Mouse (Mus musculus) forebrain, postnatal 0 days (tissue): ENCODE results near the gene U2af1l4. TPM values are rescaled to one million over a fixed set of nuclear protein-coding genes. Genes with fewer than 3 reads are reported as not detected.

Experiments used
- ATAC-seq: fragments of 200-750 bp; cut with Nextera tagmentation; 2 replicates; pipeline ENCODE4 v1.8.0; 2017; ENCODE audit warnings: mild to moderate bottlenecking, moderate library complexity
- DNase-seq: peaks from one replicate; pipeline ENCODE4 v3.0.0-alpha.2; 2015
- H3K27ac ChIP-seq: fragments of 300-500 bp; sonication (generic); 2 replicates; pipeline ENCODE4 v1.5.1; 2014; ENCODE audit warnings: low read depth, mild to moderate bottlenecking, antibody characterized with exemption, low read length, moderate library complexity, mixed read lengths
- H3K27me3 ChIP-seq: fragments of 300-500 bp; sonication (generic); 2 replicates; pipeline ENCODE4 v1.6.1; 2014; ENCODE audit warnings: mild to moderate bottlenecking, low read length, mixed read lengths; ENCODE audit not compliant: insufficient read depth
- H3K36me3 ChIP-seq: fragments of 300-500 bp; sonication (generic); 2 replicates; pipeline ENCODE4 v1.6.1; 2014; ENCODE audit warnings: mild to moderate bottlenecking, moderate library complexity; ENCODE audit not compliant: insufficient read depth
- H3K4me1 ChIP-seq: fragments of 300-500 bp; sonication (generic); 2 replicates; pipeline ENCODE4 v1.6.1; 2014; ENCODE audit warnings: antibody characterized with exemption; ENCODE audit not compliant: insufficient read depth
- H3K4me2 ChIP-seq: fragments of 300-500 bp; sonication (generic); 2 replicates; pipeline ENCODE4 v1.6.1; 2014; ENCODE audit warnings: low read depth, mild to moderate bottlenecking, moderate library complexity
- H3K4me3 ChIP-seq: fragments of 300-500 bp; sonication (generic); 2 replicates; pipeline ENCODE4 v1.5.1; 2014; ENCODE audit warnings: low read depth, low read length, mixed read lengths
- H3K9ac ChIP-seq: fragments of 300-500 bp; sonication (generic); 2 replicates; pipeline ENCODE4 v1.6.1; 2014; ENCODE audit warnings: mild to moderate bottlenecking
- H3K9me3 ChIP-seq: fragments of 300-500 bp; sonication (generic); 2 replicates; pipeline ENCODE4 v1.6.1; 2016; ENCODE audit warnings: low read length
- CTCF ChIP-seq: sonication (generic); IDR thresholded peaks from 2 replicates; pipeline ENCODE4 v1.5.1; 2016; ENCODE audit warnings: antibody characterized with exemption, control low read depth, low read depth
- WGBS: fragments of 180-500 bp; shearing (Covaris S2); extraction: QIAGEN DNeasy Blood & Tissue Kit; methylation state at CpG from one replicate; pipeline ENCODE4 v1.1.7; 2014; 5-methylcytosine and 5-hydroxymethylcytosine counted together
- polyA plus RNA-seq: library from polyadenylated mRNA; unstranded; fragments of >200 nt; fragmentation: Nextera tagmentation; extraction: Ambion mirVana; gene quantifications from 2 replicates; pipeline ENCODE4 v1.2.1, GENCODE M21; 2015
- total RNA-seq: library from RNA; depleted of rRNA; stranded (reverse); fragments of >200 nt; gene quantifications from 2 replicates; pipeline ENCODE4 v1.2.3, GENCODE M21; 2014

Gene U2af1l4
- total and polyA plus RNA-seq, 2 experiments from 2014 or later = 48.8 to 117 TPM

DNA sequence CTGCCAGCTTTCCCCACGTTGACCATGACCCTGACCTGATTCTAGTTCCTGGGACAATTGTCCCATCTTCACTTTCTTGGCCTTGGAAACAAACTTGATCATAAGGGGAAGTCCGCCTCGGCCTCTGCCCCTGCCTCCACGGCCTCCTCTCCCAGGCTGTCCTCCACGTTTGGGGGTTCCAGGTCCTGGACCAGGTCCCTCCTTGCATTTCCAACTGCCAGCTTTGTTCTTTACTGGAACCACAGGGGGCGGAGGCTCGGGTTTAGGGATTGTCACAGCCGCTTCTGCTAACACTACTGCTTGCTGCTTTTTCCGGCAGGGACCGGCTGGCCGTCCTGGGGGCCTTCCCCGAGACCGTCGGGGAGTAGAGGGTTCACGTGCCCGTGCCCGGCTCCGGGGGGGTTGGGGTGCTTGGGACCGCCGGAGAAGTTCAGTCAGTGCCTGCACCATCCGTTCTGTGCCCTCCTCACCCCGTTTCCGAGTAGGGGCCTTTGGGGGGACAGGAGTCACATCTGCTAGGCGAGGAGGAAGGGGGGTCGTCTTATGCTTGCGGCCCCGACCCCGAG is 23.4 kb downstream of the U2af1l4 start:
- Histone ChIP-seq H3K36me3 (peaks cover 49% of the 10 kb centered on the region), H3K9ac (no peak overlapping the region), H3K4me2 (peak overlapping the region; percentile 81; the same call in 1 of the 2 replicates), H3K27me3 (no peaks in the 10 kb centered on the region), H3K9me3 (no peaks in the 10 kb centered on the region), H3K4me3 (no peak overlapping the region), H3K4me1 (peaks cover 8% of the 10 kb centered on the region), H3K27ac (no peak overlapping the region)
- DNase-seq (no peak), ATAC-seq (no peak)
- TF ChIP-seq CTCF = no peak
- WGBS = 89% methylated on average over 28 of the region's 28 CpGs

GRCm38 (mm10) chr7:30587842-30588667 is 25.0 kb downstream of the U2af1l4 start:
- Histone ChIP-seq H3K27me3 (no peaks in the 10 kb centered on the region), H3K4me2 (peak overlapping the region; percentile 81), H3K27ac (peak overlapping the region; percentile 97), H3K4me3 (peak overlapping the region; percentile 97), H3K9me3 (no peaks in the 10 kb centered on the region), H3K36me3 (peaks cover 34% of the 10 kb centered on the region), H3K4me1 (peaks cover 8% of the 10 kb centered on the region), H3K9ac (peak overlapping the region; percentile 93)
- TF ChIP-seq CTCF = no peak
- ATAC-seq = peak; percentile 38
- 2% methylated on average over 56 of the region's 67 CpGs for WGBS
- peak; percentile 36 for DNase-seq

- no peak for TF ChIP-seq CTCF
- H3K9ac ChIP-seq = peak within 1 kb of the TSS; percentile 93
These were observed 25.8 kb downstream of the U2af1l4 start, which contains the start of gene Kmt2b for GRCm38 (mm10) chr7:30588676-30589434. Gene Kmt2b (minus strand): TSS chr7:30588726.

GRCm38 (mm10) chr7:30589435-30590301 is 26.6 kb downstream of the U2af1l4 start:
- 31% methylated on average over 38 of the region's 40 CpGs for WGBS
- no peaks in the 10 kb centered on the region for H3K9me3 ChIP-seq
- H3K4me2 ChIP-seq = peak overlapping the region; percentile 81
- TF ChIP-seq CTCF = peak; percentile 89
- ATAC-seq (peak; percentile 71), DNase-seq (peak; percentile 90)
- no peaks in the 10 kb centered on the region for H3K27me3 ChIP-seq
- peak overlapping the region; percentile 93 for H3K9ac ChIP-seq
- H3K36me3 ChIP-seq = peaks cover 18% of the 10 kb centered on the region
- peaks cover 8% of the 10 kb centered on the region for H3K4me1 ChIP-seq
- H3K4me3 ChIP-seq = peak overlapping the region; percentile 97
- peak overlapping the region; percentile 97 for H3K27ac ChIP-seq

More at GRCm38 (mm10) chr7:30588676-30589434, 25.8 kb downstream of the U2af1l4 start, which contains the start of gene Kmt2b:
- ATAC-seq (peak; percentile 93), DNase-seq (peak; percentile 97)
- peak within 1 kb of the TSS; percentile 81 for H3K4me2 ChIP-seq
- H3K4me3 ChIP-seq = peak within 1 kb of the TSS; percentile 97
- H3K9me3 ChIP-seq = no peaks in the 10 kb centered on the region
- H3K27me3 ChIP-seq = no peaks in the 10 kb centered on the region
- peaks cover 8% of the 10 kb centered on the region for H3K4me1 ChIP-seq
- H3K36me3 ChIP-seq = peaks cover 26% of the 10 kb centered on the region
- peak within 1 kb of the TSS; percentile 97 for H3K27ac ChIP-seq
- WGBS = 2% methylated on average over 47 of the region's 68 CpGs

GRCm38 (mm10) chr7:30590927-30591604 is 28.0 kb downstream of the U2af1l4 start:
- no peak overlapping the region for H3K4me2 ChIP-seq
- H3K9me3 ChIP-seq = no peaks in the 10 kb centered on the region
- DNase-seq (no peak), ATAC-seq (no peak)
- no peak for TF ChIP-seq CTCF
- no peak overlapping the region for H3K9ac ChIP-seq
- H3K4me1 ChIP-seq = peaks cover 8% of the 10 kb centered on the region
- H3K27ac ChIP-seq = no peak overlapping the region
- H3K36me3 ChIP-seq = peaks cover 4% of the 10 kb centered on the region; the same call in 1 of the 2 replicates
- H3K27me3 ChIP-seq = no peaks in the 10 kb centered on the region
- WGBS = 85% methylated on average over 9 of the region's 9 CpGs
- no peak overlapping the region for H3K4me3 ChIP-seq

- no peaks in the 10 kb centered on the region for H3K27me3 ChIP-seq
- ATAC-seq = no peak
- no peak overlapping the region for H3K4me2 ChIP-seq
- H3K36me3 ChIP-seq = peaks cover 2% of the 10 kb centered on the region; the same call in 1 of the 2 replicates
- H3K9me3 ChIP-seq = no peaks in the 10 kb centered on the region
- no peak for DNase-seq
- WGBS = 16% methylated on average over 4 of the region's 4 CpGs
- no peak for TF ChIP-seq CTCF
- no peak overlapping the region for H3K27ac ChIP-seq
- H3K4me1 ChIP-seq = peaks cover 8% of the 10 kb centered on the region
- H3K4me3 ChIP-seq = no peak overlapping the region
- no peak overlapping the region for H3K9ac ChIP-seq
These were observed 28.5 kb downstream of the U2af1l4 start for GRCm38 (mm10) chr7:30591605-30591951.
